Mouse (Mus musculus) liver, adult (tissue): Measurements from ENCODE around the gene Rbpj.

Experiments used
- GATA4 ChIP-seq: IDR thresholded peaks from 2 replicates; pipeline ENCODE4 v1.6.1; 2014; ENCODE audit warnings: mild to moderate bottlenecking, low read length; ENCODE audit not compliant: insufficient replicate concordance

The Rbpj gene

DNA sequence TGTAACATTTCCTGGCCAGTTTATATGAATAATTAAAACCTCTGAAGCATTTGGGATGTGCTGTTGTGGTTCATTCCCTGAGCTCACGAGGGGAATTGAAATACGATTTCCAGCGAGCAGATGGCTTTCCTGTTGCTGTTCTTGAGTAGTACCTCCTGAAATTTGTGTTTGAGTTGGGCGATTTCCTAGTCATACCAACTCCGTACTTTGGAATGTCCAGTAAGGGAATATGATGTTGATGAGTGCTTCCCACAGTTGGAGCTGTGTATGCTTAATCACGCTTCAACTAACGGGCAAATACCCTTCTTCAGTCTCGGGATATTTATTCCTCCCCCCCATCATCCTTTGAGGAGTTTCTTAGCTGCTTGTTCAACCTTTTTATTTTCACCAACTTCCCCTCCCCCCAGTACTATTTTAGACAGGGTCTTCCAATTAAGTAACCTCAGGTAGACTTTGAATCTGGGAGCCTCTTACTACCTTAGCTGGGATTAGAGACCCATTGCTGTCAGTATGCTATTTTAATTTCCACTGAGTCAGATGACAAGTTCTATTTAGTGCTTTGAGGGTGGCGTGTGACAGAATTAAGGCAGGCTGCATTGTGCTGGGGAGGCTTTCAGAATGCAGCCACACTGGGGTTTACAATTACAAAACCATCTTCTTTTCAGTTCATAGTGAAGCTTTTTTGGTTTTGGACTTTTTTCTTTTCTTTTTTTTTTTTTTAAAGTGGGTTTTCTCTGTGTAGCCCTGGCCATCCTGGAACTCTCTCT lies 141.5 kb downstream of the Rbpj start:
- no peak for TF ChIP-seq GATA4

DNA sequence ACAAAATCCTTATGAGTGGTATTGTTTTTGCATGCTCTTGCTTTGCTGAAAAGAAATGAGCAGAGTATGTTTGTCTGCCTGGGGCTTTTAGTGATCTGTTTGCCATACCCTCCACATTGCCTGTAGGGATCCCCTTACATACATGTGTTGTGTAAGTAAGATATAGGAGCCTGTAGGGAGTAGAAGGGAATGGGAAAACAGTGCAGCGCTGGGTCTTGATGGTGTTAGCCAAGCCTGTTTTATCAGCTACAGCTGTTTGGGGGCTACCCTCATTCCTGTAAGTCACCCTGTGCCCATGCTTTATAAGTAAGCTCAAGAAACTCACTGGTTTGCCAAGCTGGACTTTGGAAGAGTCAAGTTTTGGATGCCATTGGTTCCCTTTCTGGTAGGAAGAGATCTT lies 152.9 kb downstream of the Rbpj start:
- no peak for TF ChIP-seq GATA4

DNA sequence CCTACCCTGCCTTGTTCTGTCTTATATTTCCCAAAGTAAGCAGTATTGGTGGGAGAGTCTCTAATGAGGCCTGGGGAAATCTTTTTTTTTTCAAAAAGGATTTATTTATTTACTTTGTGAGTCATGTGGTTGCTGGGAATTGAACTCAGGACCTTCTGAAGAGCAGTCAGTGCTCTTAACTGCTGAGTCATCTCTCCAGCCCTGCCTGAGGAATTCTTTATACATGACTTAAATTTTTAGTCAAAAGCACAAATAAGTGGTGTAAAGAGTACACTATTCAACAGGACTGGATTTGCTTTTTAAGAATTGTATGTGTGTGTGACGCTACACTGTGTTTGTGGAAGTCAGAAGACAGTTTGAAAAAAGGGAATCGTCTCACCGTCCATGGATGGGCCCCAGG lies 166.1 kb downstream of the Rbpj start:
- TF ChIP-seq GATA4, result no peak

DNA sequence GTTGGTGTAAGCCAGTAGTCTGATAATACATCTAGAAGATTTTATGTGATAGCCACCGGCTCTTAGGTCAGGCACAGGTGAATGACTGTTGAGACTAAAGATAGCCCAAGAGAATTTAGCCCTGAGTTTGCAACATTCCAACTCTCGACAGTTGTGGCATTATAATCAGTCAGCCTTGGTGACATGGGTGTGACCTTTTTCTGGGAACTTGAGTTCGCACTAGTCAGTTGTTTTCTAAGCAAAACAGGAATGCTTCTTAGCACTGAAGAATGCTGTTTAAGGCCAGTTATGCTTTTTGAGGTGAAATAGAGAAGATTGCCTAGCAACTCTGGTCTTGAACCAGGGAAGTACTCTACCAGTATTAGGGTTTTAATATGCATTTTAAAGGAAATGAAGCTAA lies 170.8 kb downstream of the Rbpj start:
- TF ChIP-seq GATA4, result no peak

DNA sequence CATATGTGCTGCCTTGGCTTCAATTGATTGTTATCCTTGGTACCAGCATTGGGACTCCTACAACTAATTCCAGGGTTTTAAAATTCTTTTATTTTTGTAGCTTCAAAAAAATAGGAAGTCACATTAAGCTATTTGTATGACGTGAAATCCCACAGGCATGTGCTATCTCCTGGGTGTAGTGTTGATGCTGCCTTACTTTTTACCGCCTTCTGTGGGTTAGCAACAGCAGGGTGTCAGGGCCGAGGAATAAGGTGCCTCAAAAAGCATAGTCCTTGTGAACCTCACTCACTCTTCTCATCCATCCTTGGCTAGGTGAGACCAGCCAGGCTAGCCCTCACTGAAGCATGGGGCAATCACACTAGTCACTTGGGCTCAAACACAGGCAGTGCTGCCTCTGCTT lies 171.3 kb downstream of the Rbpj start:
- TF ChIP-seq GATA4, result no peak

DNA sequence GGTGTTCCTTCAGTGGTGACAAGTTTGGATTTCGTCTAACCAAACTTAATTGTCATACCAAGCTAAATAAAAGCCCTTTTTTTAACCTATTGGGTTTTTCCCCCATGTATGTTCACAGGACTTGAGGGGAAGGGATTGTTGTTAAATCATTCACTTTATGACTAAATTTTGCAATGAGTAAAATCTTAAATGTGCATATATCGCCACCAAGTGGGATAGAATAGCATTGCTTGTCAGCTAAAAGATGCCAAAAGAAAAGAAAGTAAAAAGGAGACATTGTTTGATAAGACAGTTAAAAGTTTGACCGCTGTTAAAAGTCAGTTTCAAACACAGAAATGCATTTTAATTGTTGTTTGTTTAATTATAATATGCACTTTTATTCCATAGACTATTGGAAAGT lies 172.7 kb downstream of the Rbpj start:
- no peak for TF ChIP-seq GATA4

DNA sequence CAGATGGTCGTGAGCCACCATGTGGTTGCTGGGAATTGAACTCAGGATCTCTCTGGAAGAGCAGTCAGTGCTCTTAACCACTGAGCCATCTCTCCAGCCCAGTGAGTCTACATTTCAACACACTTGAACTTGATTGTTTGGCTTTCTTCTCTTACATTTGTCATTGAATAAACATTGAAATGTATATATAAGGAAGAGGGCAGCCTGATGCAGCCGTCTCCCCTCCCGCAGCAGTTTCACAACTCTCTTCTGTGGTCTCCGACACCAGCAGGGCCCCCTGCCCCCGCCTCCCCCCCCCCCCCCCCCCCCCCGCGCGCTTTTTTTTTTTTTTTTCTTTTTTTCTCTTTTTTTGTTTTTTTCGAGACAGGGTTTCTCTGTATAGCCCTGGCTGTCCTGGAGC lies 180.7 kb downstream of the Rbpj start:
- no peak for TF ChIP-seq GATA4

DNA sequence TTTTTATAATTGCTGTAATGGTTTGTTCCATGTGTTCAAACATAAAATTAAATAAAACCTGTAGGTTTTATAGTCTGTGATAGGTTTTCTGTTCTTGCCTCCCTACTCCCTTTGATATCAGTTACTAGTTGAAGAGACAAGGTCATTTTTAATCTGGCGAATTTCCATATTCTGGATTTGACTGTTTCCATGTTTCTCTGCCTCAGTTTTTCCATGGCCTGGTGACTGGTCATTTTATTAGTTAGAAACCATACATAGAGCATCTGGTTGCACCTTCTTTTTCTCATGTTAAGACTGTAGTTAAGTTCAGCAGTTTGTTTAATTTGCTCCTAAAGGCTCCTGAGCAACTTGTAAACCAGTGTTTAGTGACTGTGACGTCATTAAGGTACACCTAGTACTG lies 181.4 kb downstream of the Rbpj start:
- no peak for TF ChIP-seq GATA4

DNA sequence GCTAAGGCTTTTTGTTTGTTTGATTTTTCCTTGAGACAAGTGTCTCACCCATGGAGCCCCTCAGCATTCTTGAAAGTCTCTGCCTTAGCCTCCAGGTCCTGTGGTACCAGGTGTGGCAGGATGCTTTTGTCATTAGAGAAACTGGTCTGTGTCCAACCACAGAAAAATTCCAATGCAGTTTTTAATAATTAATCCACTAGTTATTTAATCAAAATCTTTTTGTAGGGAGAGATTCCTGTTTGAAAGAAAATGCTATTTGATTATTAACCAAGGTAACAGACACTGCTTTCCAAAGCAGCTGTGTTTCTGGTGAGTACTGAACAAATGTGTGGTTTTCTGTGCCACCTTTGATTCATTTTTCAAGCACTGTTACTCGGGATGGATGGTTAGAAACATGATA lies 190.6 kb downstream of the Rbpj start:
- TF ChIP-seq GATA4, result no peak

DNA sequence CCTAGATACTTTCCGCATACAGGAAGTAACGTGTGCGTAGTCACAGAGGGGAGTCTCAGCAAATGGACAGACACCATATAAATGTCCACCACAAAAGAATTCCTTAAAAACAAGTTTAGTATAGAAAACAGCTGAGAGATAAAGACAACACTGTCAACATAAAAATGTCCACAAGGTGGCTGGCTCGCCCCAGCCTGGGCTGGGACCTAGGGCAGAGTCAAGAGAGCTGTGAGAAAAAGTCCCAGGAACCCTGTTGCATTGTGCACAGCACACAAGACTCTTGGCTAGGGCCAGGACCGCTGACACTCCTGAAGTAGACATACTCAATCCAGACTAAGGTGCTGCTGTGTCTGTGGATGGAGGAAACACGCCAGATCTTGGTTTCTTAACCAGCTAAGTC lies 192.0 kb downstream of the Rbpj start:
- no peak for TF ChIP-seq GATA4

DNA sequence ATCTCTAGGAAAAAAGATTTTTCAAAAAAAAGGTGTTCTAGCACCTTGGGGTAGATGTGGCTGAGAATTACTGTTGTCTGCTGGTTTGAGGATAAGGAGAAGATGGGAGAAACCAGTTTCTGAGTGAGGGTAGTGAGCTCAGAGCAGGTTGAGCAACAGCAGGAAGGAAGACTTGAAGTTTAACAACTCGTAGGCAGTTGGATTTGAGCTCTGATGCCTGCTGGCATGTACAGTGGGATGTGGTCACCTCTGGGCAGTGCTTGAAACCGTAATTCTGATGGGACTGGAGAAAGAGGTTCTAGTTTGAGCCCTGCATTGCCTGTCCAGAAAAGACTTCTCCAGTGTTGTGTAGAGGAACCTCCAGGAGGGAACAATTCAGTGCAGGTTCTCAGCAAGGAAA lies 195.6 kb downstream of the Rbpj start:
- TF ChIP-seq GATA4, result no peak

DNA sequence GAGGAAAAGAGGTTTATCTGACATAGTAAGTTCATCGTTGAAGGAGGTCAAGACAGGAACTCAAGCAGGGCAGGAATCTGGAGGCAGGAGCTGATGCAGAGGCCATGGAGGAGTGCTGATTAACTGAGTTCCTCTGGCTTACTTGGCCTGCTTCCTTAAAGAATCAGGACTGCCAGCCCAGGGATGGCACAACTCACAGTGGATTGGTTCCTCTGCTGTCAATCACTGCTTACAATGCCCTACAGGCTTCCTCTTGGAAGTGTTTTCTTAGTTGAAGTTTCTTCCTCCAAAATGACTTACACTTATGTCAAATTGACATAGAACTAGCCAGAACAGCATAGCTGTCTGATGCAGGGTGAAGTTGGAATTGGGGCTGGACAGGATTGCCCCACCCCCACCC lies 196.5 kb downstream of the Rbpj start:
- no peak for TF ChIP-seq GATA4

DNA sequence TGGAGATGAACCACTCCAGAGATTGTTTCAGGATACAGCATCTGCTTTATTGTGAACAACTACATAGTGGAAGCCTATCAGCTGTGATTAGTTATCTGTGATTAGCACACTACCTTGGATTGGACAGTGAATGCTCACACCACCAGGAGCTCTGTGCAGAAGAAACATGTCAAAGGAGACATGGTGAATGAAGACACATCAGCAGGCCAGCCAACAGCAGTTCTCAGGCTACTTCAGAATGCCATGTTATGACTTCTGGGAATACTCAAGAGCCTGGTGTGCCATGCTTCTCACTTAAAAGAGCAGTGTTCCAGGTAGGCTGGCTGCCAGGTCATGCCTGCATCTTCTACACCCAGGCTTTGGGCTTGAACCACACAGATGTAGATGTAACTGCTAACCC lies 197.7 kb downstream of the Rbpj start:
- no peak for TF ChIP-seq GATA4

DNA sequence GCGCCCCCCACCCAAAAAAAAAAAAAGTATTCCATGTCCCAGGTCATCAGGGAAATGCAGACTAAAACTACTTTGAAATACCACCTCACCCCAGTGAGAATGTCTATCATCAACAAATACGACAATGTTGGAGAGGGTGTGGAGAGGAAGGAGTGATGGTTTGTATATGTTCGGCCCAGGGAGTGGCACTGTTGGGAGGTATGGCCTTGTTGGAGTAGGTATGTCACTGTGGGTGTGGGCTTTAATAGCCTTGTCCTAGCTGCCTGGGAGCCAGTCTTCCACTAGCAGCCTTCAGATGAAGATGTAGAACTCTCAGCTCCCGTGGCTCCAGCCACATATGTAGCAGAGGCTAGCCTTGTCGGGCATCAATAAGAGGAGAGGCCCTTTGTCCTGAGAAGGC lies 202.1 kb downstream of the Rbpj start:
- TF ChIP-seq GATA4, result no peak

DNA sequence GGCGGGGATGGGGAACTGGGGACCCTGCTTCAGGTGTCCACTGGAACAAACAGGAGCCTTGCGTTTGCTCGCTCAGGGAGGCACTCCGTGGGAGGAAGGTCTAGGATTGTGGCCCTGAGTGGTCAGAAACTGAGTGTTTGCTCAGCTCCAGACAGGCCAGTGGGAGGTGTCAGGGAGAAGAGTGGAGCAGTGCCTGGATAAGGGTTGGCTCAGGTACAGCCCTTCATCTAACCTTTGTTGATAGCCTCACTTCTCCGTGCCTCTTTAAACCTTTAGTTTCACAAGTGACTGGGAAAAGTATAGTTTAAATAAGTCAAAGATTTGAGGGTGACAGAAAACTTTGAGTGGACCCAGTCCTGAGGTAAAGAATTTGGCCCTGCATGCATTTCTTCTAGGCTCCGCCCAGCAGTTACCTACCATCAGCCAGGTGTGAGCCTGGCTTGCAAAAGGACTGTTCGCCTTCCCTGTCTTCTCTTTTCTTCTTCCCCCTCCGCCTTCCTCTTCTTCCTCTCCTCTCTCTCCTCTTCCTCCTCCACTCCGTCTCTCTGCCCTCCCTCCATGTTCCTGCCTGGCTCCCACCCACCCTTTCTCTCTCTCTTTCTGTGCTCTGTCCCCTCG lies 204.5 kb downstream of the Rbpj start:
- no peak for TF ChIP-seq GATA4

DNA sequence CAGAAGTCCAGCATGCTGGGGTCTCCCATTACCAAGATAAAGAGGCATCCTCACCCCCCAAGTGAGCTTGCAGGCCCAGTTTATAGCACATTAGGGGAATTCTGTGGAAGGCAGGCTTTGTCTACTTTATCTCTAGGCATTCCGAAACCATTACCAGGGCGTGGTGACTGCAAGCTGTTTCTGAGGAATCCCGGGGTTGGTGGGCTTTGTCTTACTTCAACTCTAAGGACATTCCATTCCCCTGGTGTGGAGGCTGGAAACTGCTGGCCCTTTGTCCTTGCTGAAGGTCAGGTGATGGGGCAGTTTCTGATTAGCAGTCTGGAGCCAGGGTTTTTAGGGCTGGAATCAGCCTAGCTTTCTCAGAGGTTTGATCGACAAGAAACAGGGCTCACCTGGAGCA lies 205.6 kb downstream of the Rbpj start:
- no peak for TF ChIP-seq GATA4

DNA sequence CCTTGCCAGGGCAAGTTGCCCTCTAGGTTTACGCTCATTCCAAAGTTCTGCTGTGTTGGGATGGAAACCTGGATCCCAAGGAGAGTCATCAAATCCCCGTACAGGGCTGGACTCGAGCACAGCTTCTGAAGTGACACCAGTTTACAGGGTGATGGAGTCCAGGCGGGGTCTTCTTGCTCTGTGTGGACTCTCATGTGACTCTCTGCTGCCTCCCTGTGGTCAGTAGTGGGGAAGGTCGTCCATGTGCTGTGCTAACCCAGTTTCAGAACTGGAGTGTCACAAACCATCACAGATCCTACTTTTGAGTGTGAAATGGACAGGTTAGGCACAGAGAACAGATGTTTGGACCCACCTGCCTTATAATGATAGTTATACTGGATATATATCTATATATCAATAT lies 206.4 kb downstream of the Rbpj start:
- no peak for TF ChIP-seq GATA4
